Mouse (Mus musculus): ENCODE data around the gene Pou6f1.
"Not testable (repeated sequence)": the region's sequence is repeated elsewhere in the genome, so short reads cannot be mapped to it uniquely, and the experiment has no call there.

The Pou6f1 gene

GRCm38 (mm10) chr15:100576392-100576791 lies 23.4 kb downstream of the Pou6f1 start:
- no peak for DNase-seq (ENCODE audit: low spot score in 2 of 2)

DNA sequence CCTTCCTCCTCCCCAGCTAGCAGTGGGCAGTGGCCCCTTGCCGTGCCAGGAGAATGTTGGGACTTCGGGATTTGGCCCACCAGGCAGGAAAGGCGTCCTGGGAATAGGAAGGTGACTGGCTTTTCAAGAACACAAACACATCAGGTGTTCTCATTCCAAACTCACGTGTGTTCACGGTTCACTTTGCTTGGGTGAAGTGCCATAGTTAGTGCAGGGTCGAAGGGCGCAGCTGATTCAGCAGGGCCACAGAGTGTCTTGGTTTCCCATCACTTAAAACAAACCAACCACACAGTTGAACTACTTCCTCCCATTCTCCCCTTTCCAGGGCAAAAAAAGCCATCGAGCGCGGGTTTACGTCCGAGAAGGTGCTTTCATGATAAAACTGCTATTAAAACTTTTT lies 24.4 kb downstream of the Pou6f1 start:
- DNase-seq (ENCODE audit: low spot score in 2 of 2): no peak

- no peak for DNase-seq (ENCODE audit: low spot score in 2 of 2)
Measured at GRCm38 (mm10) chr15:100574378-100574777, 25.4 kb downstream of the Pou6f1 start.

- no peak for DNase-seq (ENCODE audit: low spot score in 2 of 2)
Measured at GRCm38 (mm10) chr15:100573946-100574345, 25.8 kb downstream of the Pou6f1 start.

DNA sequence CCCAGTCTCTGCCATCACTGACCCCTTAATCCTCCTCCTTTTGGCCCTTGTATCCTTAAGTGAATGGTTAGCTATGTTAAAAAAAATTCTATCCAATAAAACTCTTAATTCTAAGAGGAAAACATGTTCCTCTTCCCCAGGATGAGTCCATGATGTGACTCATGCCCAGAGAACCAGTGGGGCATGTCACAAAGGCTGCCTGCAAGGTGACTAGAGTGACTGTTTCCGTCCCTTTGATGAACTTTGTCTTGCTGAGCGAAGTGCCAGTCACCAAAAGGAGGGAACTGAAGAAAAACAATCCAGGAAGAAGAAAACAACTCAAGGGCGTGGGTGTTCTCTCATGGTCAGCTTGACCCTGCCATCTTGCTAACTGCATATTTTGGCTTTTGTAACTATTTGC lies 30.5 kb downstream of the Pou6f1 start:
- DNase-seq (ENCODE audit: low spot score in 2 of 2): no peak

GRCm38 (mm10) chr15:100566531-100566930 lies 33.3 kb downstream of the Pou6f1 start:
- no peak for DNase-seq (ENCODE audit: low spot score in 2 of 2)

DNA sequence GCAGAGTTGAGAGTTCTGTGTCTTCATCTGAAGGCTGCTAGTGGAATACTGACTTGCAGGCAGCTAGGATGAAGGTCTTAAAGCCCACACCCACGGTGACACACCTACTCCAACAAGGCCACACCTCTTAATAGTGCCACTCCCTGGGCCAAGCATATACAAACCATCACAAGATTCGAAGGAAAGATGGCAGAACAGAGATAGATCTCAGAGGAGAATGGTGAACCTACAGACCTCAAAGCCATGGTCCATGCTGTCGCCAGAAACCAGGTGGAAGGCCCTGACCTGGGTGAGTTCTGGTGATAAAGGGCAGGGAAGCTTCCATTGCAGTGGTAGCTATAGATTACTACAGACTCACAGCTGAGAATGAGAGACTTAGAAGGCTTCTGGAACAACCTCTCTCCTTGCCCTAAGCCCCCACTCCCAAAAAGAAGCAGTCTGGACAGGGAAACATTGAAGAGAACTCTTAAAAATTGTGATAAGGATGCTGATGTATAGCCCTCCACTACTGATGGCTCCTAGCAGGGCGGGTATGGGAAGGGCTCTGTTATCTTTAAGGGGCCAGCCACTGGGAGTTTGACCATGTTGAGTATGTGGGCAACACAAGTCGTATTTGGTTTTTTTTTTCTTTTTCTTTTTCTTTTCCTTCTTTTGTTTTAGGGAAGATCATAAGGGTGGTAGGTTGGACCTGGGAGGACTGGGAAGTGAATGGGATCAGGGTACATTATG lies 41.9 kb downstream of the Pou6f1 start:
- DNase-seq (ENCODE audit: low spot score in 2 of 2): no peak

DNA sequence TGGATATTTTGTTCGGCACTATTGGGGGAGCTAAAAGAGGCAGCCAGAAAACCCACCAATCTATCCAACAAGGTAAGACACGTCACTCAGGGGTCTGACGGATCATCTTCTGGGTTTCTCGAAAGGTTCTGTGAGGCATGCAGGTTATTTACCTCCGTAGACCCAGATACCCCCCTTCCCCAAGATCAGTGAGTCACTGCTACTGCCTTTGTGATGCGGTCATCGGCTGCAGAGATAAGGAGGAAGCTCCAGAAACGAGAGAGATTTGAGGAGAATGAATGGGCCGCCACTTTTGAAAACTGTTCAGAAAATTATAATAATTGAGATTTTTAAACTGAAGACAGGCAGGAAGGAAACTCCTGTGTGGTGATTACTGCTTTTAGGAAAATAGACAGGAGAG lies 43.4 kb downstream of the Pou6f1 start:
- DNase-seq (ENCODE audit: low spot score in 2 of 2): no peak

DNA sequence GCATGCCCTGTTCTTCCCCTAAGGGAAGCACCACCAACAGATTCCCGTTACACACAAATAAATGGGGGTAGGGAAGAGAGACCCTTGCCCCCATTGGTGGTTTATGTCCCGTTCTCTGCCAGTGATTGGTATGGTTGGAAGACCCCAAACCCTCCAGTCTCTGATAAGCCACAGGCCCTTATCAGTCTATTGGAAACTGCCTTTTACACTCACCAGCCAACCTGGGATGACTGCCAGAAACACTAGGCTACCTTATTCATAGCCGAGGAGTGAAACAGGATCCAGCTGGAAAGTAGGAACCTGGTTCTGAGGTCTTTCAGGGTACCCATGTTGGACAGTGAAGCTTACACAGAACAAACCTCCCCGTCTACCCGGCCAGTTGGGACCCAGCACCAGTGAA lies 43.8 kb downstream of the Pou6f1 start:
- DNase-seq (ENCODE audit: low spot score in 2 of 2): no peak

DNA sequence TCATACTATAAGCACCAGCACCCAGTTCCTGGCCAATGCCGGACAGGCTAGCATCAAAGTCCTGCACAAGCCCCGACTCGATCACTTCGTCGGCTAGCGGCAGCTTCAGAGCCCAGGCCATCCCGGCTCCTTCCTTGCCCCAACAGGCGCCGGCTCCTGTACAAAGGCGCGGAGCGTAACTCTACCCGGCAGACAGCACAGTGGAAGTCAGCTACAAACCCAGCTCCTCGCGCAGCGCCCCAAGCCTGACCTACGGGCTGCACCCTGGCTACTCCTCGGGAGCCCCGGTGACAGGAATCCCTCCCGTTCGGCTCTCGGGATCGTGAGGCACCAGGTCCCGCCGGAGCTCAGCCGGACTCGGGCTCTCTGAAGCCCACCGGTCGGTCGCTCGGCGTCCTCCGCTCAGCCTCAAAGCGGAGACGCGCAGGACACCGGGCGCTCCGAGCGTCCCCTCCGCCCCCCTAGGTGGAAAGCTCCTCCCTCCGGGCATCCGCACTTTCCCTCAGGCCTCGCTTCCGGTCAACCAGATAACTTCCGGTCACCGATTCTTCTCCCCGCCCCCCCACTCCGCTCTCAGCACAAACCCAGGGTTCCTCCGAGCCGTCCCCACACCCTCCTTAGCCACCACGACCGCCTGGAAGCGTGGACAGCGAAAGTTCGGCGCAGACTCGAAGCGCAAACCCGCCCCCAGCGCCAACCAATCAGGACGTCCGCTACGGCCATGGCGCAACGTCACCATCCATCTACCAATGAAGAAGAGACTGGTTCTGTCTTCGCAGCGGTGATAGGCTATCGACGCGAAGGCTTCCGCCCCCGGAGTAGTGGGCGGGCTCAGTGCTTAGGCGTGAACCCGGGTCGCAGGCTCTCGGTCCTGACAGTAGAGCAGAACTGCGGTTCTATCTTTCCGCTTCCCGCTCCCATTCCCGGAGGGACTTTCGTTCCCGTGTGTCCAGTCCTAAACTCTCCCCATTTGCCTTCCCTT lies 48.2 kb downstream of the Pou6f1 start, which contains the start of gene Tfcp2:
TSS of gene Tfcp2 (minus strand) at position 683 of the 982 bp plus-strand sequence.
- peak; percentile 98 to 99 for DNase-seq (ENCODE audit: low spot score in 2 of 2)

DNA sequence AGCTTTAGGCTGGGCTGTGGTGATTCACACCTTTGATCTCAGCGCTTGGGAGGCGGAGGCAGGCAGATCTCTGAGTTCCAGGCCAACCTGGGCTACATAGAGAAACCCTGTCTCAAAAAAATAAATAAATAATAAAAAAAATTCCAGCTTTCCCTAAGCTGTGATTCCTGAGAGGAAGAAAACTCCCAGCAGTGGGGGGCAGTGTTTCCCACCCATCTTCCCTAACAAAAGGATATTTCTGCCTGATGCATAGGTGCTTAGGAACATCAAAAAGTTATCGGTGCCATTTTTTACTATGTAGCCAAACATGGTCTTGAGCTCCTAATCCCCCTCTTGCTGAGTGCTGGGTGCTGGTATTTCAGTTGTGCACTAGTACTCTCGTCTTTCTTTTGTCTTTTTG lies 49.5 kb downstream of the Pou6f1 start:
- DNase-seq (ENCODE audit: low spot score in 2 of 2): no peak

DNA sequence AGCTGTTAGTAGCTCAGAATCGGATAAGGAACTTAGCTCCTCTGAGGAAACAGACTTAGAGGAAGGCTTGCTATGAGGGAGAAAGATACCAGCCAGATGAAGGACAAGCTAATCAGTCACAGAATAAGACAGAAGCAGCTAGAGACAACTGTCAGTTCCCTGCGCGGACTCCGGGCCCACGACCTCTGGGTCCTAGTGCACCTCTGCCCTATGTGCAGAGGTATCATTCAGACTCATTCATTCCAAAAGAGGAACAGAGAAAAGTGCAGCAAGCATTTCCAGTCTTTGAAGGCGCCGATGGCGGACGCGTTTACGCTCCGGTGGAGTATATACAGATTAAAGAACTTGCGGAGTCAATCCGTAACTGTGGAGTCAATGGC lies 56.1 kb downstream of the Pou6f1 start:
- not testable (repeated sequence) for DNase-seq (ENCODE audit: low spot score in 2 of 2)

GRCm38 (mm10) chr15:100542876-100543650 lies 56.7 kb downstream of the Pou6f1 start:
- DNase-seq (ENCODE audit: low spot score in 2 of 2): not testable (repeated sequence)

DNA sequence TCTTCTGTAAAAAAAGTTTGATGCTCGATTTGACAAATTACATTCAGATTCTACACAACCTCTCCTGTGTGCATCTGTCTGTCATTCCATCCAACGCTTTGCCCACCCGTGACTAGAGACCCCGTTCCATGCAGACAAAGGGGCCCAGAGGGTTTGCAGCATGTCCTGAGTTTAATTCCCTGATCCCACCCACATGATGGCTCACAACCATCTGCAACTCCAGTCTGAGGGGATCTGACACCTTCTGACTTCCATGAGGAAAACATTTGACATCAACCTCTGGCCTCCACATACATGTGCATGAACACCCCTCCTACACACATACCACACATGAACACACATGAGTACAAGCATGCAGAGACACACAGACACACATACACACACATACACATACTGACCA lies 58.4 kb downstream of the Pou6f1 start:
- DNase-seq (ENCODE audit: low spot score in 2 of 2): no peak

DNA sequence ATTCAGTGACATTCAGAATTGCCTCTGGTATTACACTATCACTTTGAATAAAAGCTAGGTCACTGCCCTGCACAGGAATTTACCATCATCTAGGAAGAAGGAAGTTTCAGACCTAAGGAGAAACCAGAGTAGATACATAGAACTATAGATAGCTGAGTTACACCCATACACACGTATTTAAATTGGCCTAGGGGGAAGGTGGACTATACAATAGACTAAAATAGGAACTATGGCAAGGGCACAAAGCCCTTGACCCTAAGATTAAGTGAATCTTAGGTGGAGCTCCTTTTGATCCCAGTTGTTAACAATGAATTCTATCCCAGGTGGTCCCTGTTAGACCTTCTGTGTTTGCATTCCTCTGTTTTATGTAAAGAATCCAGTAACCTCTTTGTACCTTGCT lies 58.8 kb downstream of the Pou6f1 start:
- DNase-seq (ENCODE audit: low spot score in 2 of 2): not testable (repeated sequence)

GRCm38 (mm10) chr15:100539411-100539810 lies 60.4 kb downstream of the Pou6f1 start:
- no peak for DNase-seq (ENCODE audit: low spot score in 2 of 2)

DNA sequence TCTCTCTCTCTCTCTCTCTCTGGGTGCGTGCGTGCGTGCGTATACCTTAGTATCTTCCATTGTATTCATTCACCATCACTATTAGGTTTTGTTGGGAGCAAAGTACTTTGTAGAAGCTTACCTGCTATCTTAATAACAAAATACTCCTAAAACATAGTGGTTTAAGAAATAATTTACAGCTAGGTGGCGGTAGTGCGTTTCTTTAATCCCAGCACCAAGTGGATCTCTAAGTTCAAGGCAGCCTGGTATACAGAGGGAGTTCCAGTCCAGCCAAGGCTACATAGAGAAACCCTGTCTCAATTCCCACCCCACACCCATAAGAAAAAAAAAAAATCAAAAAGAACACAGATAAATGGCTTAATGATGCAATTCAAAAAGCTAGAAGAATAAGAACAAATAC lies 61.9 kb downstream of the Pou6f1 start:
- no peak for DNase-seq (ENCODE audit: low spot score in 2 of 2)

- no peak for DNase-seq (ENCODE audit: low spot score in 2 of 2)
Measured at GRCm38 (mm10) chr15:100527900-100528299, 71.9 kb downstream of the Pou6f1 start.

DNA sequence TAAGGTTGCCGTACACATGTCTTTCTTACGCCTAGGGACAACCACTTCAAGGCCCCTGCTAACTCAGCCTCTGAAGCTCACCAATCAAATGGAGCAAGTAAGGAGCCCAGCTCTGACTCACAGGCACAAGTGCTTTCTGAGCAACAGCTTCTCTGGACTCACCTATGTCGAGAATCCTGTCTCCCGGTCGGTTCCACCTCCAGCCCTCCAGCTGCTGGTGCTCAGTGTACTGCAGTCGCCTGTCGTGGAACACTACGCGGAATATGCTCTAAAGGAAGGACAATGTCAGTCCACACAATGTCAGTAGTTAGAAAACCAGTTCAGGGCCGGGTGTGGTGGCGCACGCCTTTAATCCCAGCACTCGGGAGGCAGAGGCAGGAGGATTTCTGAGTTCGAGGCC lies 74.4 kb downstream of the Pou6f1 start:
- no peak for DNase-seq (ENCODE audit: low spot score in 2 of 2)

Data from frontal cortex, postnatal 14 days (tissue).